Mouse (Mus musculus) lung, adult 2 months (tissue): Measurements from ENCODE around the gene Arhgdib. TPM values are rescaled to one million over a fixed set of nuclear protein-coding genes. Genes with fewer than 3 reads are reported as not detected.

ENCODE experiments used
- DNase-seq: peaks from one replicate; pipeline ENCODE4 v3.0.0; 2022
- H3K4me1 ChIP-seq: fragments of 200-500 bp; 2 replicates; pipeline ENCODE4 v1.6.1; 2011; ENCODE audit warnings: low read length; ENCODE audit not compliant: control insufficient read depth, insufficient read depth
- H3K4me3 ChIP-seq: fragments of 200-500 bp; replicated peaks from 2 replicates; pipeline ENCODE3; 2011; ENCODE audit warnings: low read depth, mild to moderate bottlenecking, control low read depth, low read length; ENCODE audit errors: extremely low read depth
- CTCF ChIP-seq: fragments of 200-500 bp; IDR thresholded peaks from 2 replicates; pipeline ENCODE4 v1.5.1; 2011; ENCODE audit warnings: mild to moderate bottlenecking, low read length, control low read depth; ENCODE audit not compliant: insufficient read depth
- POLR2A ChIP-seq: fragments of 200-500 bp; IDR thresholded peaks from 2 replicates; pipeline ENCODE4 v1.6.1; 2011; ENCODE audit warnings: low read depth, mild to moderate bottlenecking, control low read depth, low read length, borderline replicate concordance; ENCODE audit errors: extremely low read depth
- WGBS: fragments of 180-500 bp; shearing (Covaris S2); methylation state at CpG from one replicate; pipeline ENCODE4 v1.1.7; 2018; 5-methylcytosine and 5-hydroxymethylcytosine counted together
- polyA plus RNA-seq: library from polyadenylated mRNA; depleted of rRNA; stranded (reverse); fragments of >200 nt; gene quantifications from 2 replicates; pipeline ENCODE4 v1.2.3, GENCODE M21; 2012; rRNA removed

Gene Arhgdib
- polyA plus RNA-seq, 1 experiment, result 82.9 TPM

DNA sequence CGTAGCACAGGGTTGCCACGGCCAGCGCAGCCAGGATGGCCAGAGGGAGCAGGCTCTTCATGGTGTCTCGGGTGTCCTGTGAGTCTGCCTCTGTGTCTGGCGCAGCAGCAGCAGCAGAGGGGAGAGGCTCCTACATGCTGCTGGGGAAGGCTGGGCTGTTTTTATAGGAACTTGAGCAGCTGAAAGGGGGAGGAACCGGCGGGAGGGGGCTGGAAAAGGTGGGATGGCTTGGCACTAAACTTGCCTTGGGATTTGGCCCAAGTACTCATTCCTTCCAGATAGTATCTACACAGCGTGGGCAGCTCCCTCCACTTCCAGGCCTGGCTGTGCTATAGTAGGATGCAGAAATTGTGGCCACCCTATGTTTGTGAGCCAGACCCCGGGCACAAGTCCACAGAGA, 66.0 kb downstream of the Arhgdib start, which contains the start of gene Mgp:
Mgp (minus strand) TSS at position 154 of the 400 bp plus-strand sequence.
- DNase-seq, result peak; percentile 26
- H3K4me1 ChIP-seq, result no peaks in the 10 kb centered on the region

DNA sequence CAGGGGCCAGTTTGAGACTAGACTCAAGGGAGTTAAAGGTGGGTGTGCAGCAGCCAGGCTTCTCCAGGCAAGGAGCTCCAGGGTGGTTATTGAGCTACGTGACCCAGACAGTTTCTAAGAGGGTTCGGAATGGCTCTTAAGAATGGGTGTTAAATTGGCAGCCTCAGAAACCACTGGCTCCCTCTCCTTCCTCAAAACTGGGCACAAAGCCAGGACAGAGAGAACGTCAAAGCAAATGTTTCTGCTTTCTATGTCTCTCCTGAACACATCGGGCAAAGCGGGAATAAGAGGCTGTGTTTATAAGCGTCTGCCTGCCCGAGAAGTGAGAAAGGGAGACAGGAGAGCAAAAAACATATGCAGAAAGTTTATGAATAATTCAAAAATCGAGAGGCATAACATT, 67.1 kb downstream of the Arhgdib start:
- peak; percentile 46; the same call in 1 of the 2 replicates for TF ChIP-seq POLR2A
- no peak for TF ChIP-seq CTCF
- no peak for DNase-seq
- H3K4me1 ChIP-seq, result no peaks in the 10 kb centered on the region
- WGBS, result 14% methylated on average over 8 of the region's 8 CpGs
- peak overlapping the region; percentile 66 for H3K4me3 ChIP-seq

More for the DNA sequence above, 66.0 kb downstream of the Arhgdib start, which contains the start of gene Mgp:
- 25% methylated on average over 9 of the region's 9 CpGs for WGBS
- peak within 1 kb of the TSS; percentile 66 for H3K4me3 ChIP-seq
- TF ChIP-seq CTCF, result no peak
- peak; percentile 98 for TF ChIP-seq POLR2A

Other genes starting within 250 kb of the Arhgdib start
- gene Gucy2c, start 160.1 kb downstream of the Arhgdib start, polyA plus RNA-seq, result 0.04 and 0.27 TPM in 2 replicates
- gene Hist4h4, start 137.5 kb downstream of the Arhgdib start, polyA plus RNA-seq, result 0.65 and 1.1 TPM in 2 replicates
- 242 and 409 TPM in 2 replicates for gene H2afj, start 133.7 kb downstream of the Arhgdib start, polyA plus RNA-seq
- gene BC049715, start 114.3 kb downstream of the Arhgdib start, polyA plus RNA-seq, result 0.57 and 1.0 TPM in 2 replicates
- 31.3 and 32.2 TPM in 2 replicates for gene Wbp11, start 113.7 kb downstream of the Arhgdib start, polyA plus RNA-seq
- 0.05 TPM in 1 of 2 replicates, not detected in the other for gene Smco3, start 106.4 kb downstream of the Arhgdib start, polyA plus RNA-seq
- gene Art4, start 84.2 kb downstream of the Arhgdib start, polyA plus RNA-seq, result 10.3 TPM in 2 replicates
- gene Mgp, start 66.1 kb downstream of the Arhgdib start, polyA plus RNA-seq, result 3,073 and 5,313 TPM in 2 replicates
- 0.26 TPM in 1 of 2 replicates, not detected in the other for gene Erp27, start 19.7 kb downstream of the Arhgdib start, polyA plus RNA-seq
- gene Pde6h, start 18.1 kb downstream of the Arhgdib start, polyA plus RNA-seq, result 0.02 and 0.20 TPM in 2 replicates
- 9.2 and 14.8 TPM in 2 replicates for gene Rerg, start 228.6 kb upstream of the Arhgdib start, polyA plus RNA-seq